Mouse (Mus musculus) liver, embryonic 12.5 days (tissue): ENCODE measurements around the gene Cldn10. TPM values are rescaled to one million over a fixed set of nuclear protein-coding genes. Genes with fewer than 3 reads are reported as not detected.

Experiments used
- ATAC-seq: fragments of 200-750 bp; cut with Nextera tagmentation; 2 replicates; pipeline ENCODE4 v1.8.0; 2017; ENCODE audit warnings: moderate number of reproducible peaks, mild to moderate bottlenecking, moderate library complexity
- H3K27ac ChIP-seq: fragments of 300-500 bp; sonication (generic); 2 replicates; pipeline ENCODE4 v1.5.1; 2016; ENCODE audit warnings: mild to moderate bottlenecking
- H3K27me3 ChIP-seq: fragments of 300-500 bp; sonication (generic); replicated peaks from 2 replicates; pipeline ENCODE4 v1.6.1; 2016; ENCODE audit warnings: mild to moderate bottlenecking, moderate library complexity
- H3K36me3 ChIP-seq: fragments of 300-500 bp; sonication (generic); 2 replicates; pipeline ENCODE4 v1.6.1; 2016; ENCODE audit warnings: mild to moderate bottlenecking, moderate library complexity
- H3K4me1 ChIP-seq: fragments of 300-500 bp; sonication (generic); 2 replicates; pipeline ENCODE4 v1.6.1; 2016
- H3K4me2 ChIP-seq: fragments of 300-500 bp; sonication (generic); 2 replicates; pipeline ENCODE4 v1.6.1; 2016; ENCODE audit warnings: mild to moderate bottlenecking, moderate library complexity
- H3K4me3 ChIP-seq: fragments of 300-500 bp; sonication (generic); 2 replicates; pipeline ENCODE4 v1.5.1; 2016; ENCODE audit warnings: mild to moderate bottlenecking, moderate library complexity
- H3K9ac ChIP-seq: fragments of 300-500 bp; sonication (generic); 2 replicates; pipeline ENCODE4 v1.6.1; 2016; ENCODE audit warnings: mild to moderate bottlenecking, moderate library complexity
- H3K9me3 ChIP-seq: fragments of 300-500 bp; sonication (generic); replicated peaks from 2 replicates; pipeline ENCODE4 v1.6.1; 2016; ENCODE audit warnings: mild to moderate bottlenecking, moderate library complexity
- WGBS: fragments of 180-500 bp; shearing (Covaris S2); methylation state at CpG from one replicate; pipeline ENCODE4 v1.1.7; 2016; ENCODE audit not compliant: insufficient replicate concordance; 5-methylcytosine and 5-hydroxymethylcytosine counted together
- polyA plus RNA-seq: library from polyadenylated mRNA; unstranded; fragments of >200 nt; fragmentation: Nextera tagmentation; extraction: Ambion mirVana; gene quantifications from 2 replicates; pipeline ENCODE4 v1.2.1, GENCODE M21; 2016

The Cldn10 gene
- polyA plus RNA-seq, 1 experiment from 2014 or later = 0.30 TPM

- Histone ChIP-seq H3K4me1 (peaks cover 8% of the 10 kb centered on the region), H3K36me3 (peaks cover 4% of the 10 kb centered on the region; the same call in 1 of the 2 replicates), H3K9me3 (no peaks in the 10 kb centered on the region), H3K4me2 (no peak overlapping the region), H3K9ac (no peak overlapping the region), H3K27ac (no peak overlapping the region), H3K27me3 (0 out of 2 replicates have a peak, but pooled peaks cover 2% of the 10 kb centered on the region), H3K4me3 (no peak overlapping the region)
- 69% methylated on average over 6 of the region's 6 CpGs for WGBS
- no peak for ATAC-seq
Observed at GRCm38 (mm10) chr14:118903867-118904562, 116.3 kb downstream of the Cldn10 start.

- no peak for ATAC-seq
- WGBS = 54% methylated on average over 8 of the region's 8 CpGs
- Histone ChIP-seq H3K36me3 (no peaks in the 10 kb centered on the region), H3K27me3 (0 out of 2 replicates have a peak, but pooled peaks cover 2% of the 10 kb centered on the region), H3K27ac (no peak overlapping the region), H3K4me1 (no peaks in the 10 kb centered on the region; the same call in 1 of the 2 replicates), H3K4me2 (no peak overlapping the region), H3K4me3 (no peak overlapping the region), H3K9ac (no peak overlapping the region), H3K9me3 (no peaks in the 10 kb centered on the region)
Observed at GRCm38 (mm10) chr14:118907592-118907991, 119.9 kb downstream of the Cldn10 start.

- Histone ChIP-seq H3K27ac (no peak overlapping the region), H3K9ac (no peak overlapping the region), H3K27me3 (peaks cover 5% of the 10 kb centered on the region; the same call in 1 of the 2 replicates), H3K4me2 (no peak overlapping the region; the same call in 1 of the 2 replicates), H3K4me1 (0 out of 2 replicates have a peak, but pooled peaks cover 7% of the 10 kb centered on the region), H3K9me3 (no peaks in the 10 kb centered on the region), H3K36me3 (no peaks in the 10 kb centered on the region), H3K4me3 (no peak overlapping the region)
- no peak for ATAC-seq
- 71% methylated on average over 8 of the region's 8 CpGs for WGBS
Observed at GRCm38 (mm10) chr14:118909872-118910271, 122.2 kb downstream of the Cldn10 start.

GRCm38 (mm10) chr14:118910332-118911222 lies 122.9 kb downstream of the Cldn10 start:
- H3K9me3 ChIP-seq = no peaks in the 10 kb centered on the region
- peak overlapping the region; percentile 49; the same call in 1 of the 2 replicates for H3K9ac ChIP-seq
- peak; percentile 58; the same call in 1 of the 2 replicates for ATAC-seq
- H3K36me3 ChIP-seq = no peaks in the 10 kb centered on the region
- H3K4me2 ChIP-seq = peak overlapping the region; percentile 52
- H3K27ac ChIP-seq = no peak overlapping the region
- peaks cover 5% of the 10 kb centered on the region; the same call in 1 of the 2 replicates for H3K27me3 ChIP-seq
- H3K4me1 ChIP-seq = 0 out of 2 replicates have a peak, but pooled peaks cover 7% of the 10 kb centered on the region
- H3K4me3 ChIP-seq = peak overlapping the region; percentile 29
- WGBS = 45% methylated on average over 29 of the region's 29 CpGs

- no peak overlapping the region for H3K27ac ChIP-seq
- H3K27me3 ChIP-seq = peaks cover 4% of the 10 kb centered on the region; the same call in 1 of the 2 replicates
- WGBS = 81% methylated on average over 6 of the region's 6 CpGs
- ATAC-seq = no peak
- no peaks in the 10 kb centered on the region for H3K36me3 ChIP-seq
- 0 out of 2 replicates have a peak, but pooled peaks cover 7% of the 10 kb centered on the region for H3K4me1 ChIP-seq
- H3K4me2 ChIP-seq = no peak overlapping the region
- H3K9me3 ChIP-seq = no peaks in the 10 kb centered on the region
- H3K9ac ChIP-seq = no peak overlapping the region
- H3K4me3 ChIP-seq = no peak overlapping the region
Observed at GRCm38 (mm10) chr14:118911521-118911920, 123.8 kb downstream of the Cldn10 start.

DNA sequence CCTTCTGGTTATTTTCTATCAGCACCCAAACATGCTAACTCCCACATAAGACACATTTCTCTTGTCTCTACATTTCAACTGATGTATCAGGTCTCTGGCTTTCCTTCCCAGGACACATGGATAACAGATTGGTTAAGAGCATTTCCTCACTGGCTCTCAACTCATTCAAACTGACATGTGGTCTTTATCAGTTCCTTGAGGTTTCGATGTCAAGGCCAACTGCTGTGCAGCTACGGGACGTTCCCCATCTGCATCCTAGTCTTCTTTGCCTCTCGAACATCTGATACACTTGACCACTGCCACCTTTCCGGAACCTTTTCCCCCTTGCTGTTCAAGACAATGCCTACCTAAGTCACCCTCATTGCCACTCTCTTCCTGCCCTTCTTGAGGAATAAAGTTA lies 125.9 kb downstream of the Cldn10 start:
- Histone ChIP-seq H3K4me3 (no peak overlapping the region), H3K9me3 (no peaks in the 10 kb centered on the region), H3K4me2 (no peak overlapping the region), H3K9ac (no peak overlapping the region), H3K36me3 (no peaks in the 10 kb centered on the region), H3K27me3 (peaks cover 2% of the 10 kb centered on the region; the same call in 1 of the 2 replicates), H3K4me1 (0 out of 2 replicates have a peak, but pooled peaks cover 7% of the 10 kb centered on the region), H3K27ac (no peak overlapping the region)
- WGBS = 19% methylated on average over 5 of the region's 5 CpGs
- no peak for ATAC-seq

DNA sequence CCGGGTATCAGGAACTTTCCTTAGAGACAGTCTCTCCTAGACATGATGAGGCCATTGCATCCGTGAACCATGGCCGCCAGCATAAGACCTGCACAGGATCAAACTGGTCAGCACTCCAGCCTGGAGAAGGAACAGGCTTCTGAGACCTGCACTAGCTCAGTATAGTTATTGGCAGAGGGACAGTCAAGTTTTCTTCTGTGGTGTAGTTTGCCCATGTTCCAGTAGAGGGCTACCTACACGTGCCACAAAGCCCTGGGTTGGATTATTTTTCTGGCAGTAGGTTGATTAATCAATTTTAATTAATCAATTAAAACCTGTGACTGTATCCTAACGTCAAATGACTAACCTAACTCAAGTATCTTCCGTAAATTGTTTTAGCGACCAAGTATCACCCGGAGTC lies 131.3 kb downstream of the Cldn10 start:
- Histone ChIP-seq H3K4me3 (no peak overlapping the region), H3K27ac (no peak overlapping the region)

GRCm38 (mm10) chr14:118920654-118921053 lies 132.9 kb downstream of the Cldn10 start:
- no peak overlapping the region for H3K27ac ChIP-seq
- no peak overlapping the region for H3K4me3 ChIP-seq
- peaks cover 65% of the 10 kb centered on the region for H3K27me3 ChIP-seq
- no peak for ATAC-seq
- no peaks in the 10 kb centered on the region for H3K36me3 ChIP-seq
- WGBS = 46% methylated on average over 7 of the region's 7 CpGs
- H3K9ac ChIP-seq = no peak overlapping the region
- no peaks in the 10 kb centered on the region for H3K9me3 ChIP-seq
- no peak overlapping the region for H3K4me2 ChIP-seq
- peaks cover 11% of the 10 kb centered on the region for H3K4me1 ChIP-seq

More for the DNA sequence above, 131.3 kb downstream of the Cldn10 start:
- H3K4me1 ChIP-seq = peaks cover 11% of the 10 kb centered on the region
- ATAC-seq = no peak
- H3K27me3 ChIP-seq = peaks cover 51% of the 10 kb centered on the region
- no peaks in the 10 kb centered on the region for H3K36me3 ChIP-seq
- H3K9me3 ChIP-seq = no peaks in the 10 kb centered on the region
- no peak overlapping the region for H3K9ac ChIP-seq
- H3K4me2 ChIP-seq = no peak overlapping the region
- WGBS = 58% methylated on average over 8 of the region's 8 CpGs

- Histone ChIP-seq H3K4me1 (peaks cover 11% of the 10 kb centered on the region), H3K4me2 (peak overlapping the region; percentile 63), H3K27ac (no peak overlapping the region), H3K4me3 (peak overlapping the region; percentile 40), H3K36me3 (no peaks in the 10 kb centered on the region), H3K9ac (no peak overlapping the region), H3K9me3 (no peaks in the 10 kb centered on the region), H3K27me3 (peaks cover 80% of the 10 kb centered on the region)
- no peak for ATAC-seq
- 18% methylated on average over 22 of the region's 22 CpGs for WGBS
Observed at GRCm38 (mm10) chr14:118922251-118922650, 134.5 kb downstream of the Cldn10 start.

DNA sequence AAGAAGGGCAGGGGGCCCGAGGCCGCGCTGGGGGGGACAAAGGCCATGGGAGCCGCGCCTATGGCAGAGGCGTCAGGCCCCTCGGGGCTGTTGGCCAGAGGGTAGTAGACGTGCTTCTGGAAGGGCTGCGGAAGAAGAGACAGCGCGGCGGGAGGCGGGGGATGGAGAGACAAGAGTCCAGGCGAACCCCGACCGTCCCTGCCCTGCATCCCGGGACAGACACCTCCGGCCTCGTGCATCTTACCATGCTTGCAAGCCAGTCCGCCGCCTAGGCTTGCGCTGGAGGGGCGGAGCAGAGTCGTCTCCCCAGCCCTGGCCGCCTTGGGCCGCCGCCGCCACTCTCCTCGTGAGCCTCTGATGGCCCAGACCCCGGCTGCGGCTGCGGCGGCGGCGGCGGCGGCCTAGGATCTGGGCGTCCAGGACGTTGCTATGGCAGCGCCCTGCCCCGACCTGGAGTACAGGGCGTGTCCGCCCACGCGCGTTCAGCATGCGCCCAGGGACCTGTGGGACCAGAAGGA lies 135.0 kb downstream of the Cldn10 start:
- H3K9ac ChIP-seq = no peak overlapping the region
- peaks cover 11% of the 10 kb centered on the region for H3K4me1 ChIP-seq
- ATAC-seq = no peak; the same call in 1 of the 2 replicates
- H3K27me3 ChIP-seq = peaks cover 84% of the 10 kb centered on the region
- H3K4me2 ChIP-seq = peak overlapping the region; percentile 63
- H3K4me3 ChIP-seq = peak overlapping the region; percentile 40
- H3K36me3 ChIP-seq = no peaks in the 10 kb centered on the region
- 1% methylated on average over 45 of the region's 47 CpGs for WGBS
- no peaks in the 10 kb centered on the region for H3K9me3 ChIP-seq
- no peak overlapping the region for H3K27ac ChIP-seq
